Mouse (Mus musculus) right cerebral cortex, postnatal 4 days (tissue): ENCODE measurements around the gene Rps12.

Source experiments
- DNase-seq: peaks from one replicate; pipeline ENCODE4 v3.0.0-alpha.2; 2022

Gene Rps12

GRCm38 (mm10) chr10:23784121-23784520, 3.0 kb downstream of the Rps12 start:
- no peak for DNase-seq

- no peak for DNase-seq
Observed at GRCm38 (mm10) chr10:23783493-23783884, 3.6 kb downstream of the Rps12 start.

GRCm38 (mm10) chr10:23782855-23783492, 4.1 kb downstream of the Rps12 start:
- no peak for DNase-seq

- no peak for DNase-seq
Observed at GRCm38 (mm10) chr10:23781760-23782735, 5.0 kb downstream of the Rps12 start.

GRCm38 (mm10) chr10:23780539-23781275, 6.4 kb downstream of the Rps12 start:
- DNase-seq = no peak

GRCm38 (mm10) chr10:23777288-23777945, 9.7 kb downstream of the Rps12 start:
- no peak for DNase-seq

GRCm38 (mm10) chr10:23754166-23754565, 32.9 kb downstream of the Rps12 start:
- no peak for DNase-seq
